Mouse (Mus musculus): ENCODE measurements around the gene Il1rap. TPM values are rescaled to one million over a fixed set of nuclear protein-coding genes. Genes with fewer than 3 reads are reported as not detected.

Gene Il1rap
- total and polyA plus RNA-seq, 2 experiments from 2014 or later: 10.6 to 15.5 TPM

DNA sequence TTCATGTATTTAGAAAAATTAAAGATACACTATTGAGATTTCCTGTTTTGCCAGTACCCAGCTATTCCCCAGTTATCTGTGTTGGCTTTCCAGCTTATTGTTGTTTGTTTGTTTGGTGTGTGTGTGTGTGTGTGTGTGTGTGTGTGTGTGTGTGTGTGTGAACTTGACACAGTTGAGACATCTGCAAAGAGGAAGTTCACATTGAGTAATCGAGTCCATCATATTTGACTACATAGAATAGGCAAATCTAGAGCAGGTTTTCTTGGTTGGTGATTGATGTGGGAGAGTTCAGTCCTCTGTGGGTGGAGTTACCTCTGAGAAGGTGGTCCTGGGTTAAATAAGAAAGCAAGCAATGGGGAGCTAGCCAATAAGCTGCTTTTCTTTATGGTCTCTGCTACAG, 22.7 kb upstream of the Il1rap start:
- DNase-seq (ENCODE audit: low spot score) (no peak), ATAC-seq (no peak)
- Histone ChIP-seq H3K36me3 (ENCODE audit: insufficient read depth, low read length) (no peaks in the 10 kb centered on the region), H3K27me3 (ENCODE audit: insufficient read depth, low read length) (no peaks in the 10 kb centered on the region), H3K9ac (replicated peaks; ENCODE audit: low read length) (no peak overlapping the region), H3K4me3 (ENCODE audit: low read length) (no peak overlapping the region), H3K27ac (no peak overlapping the region), H3K4me2 (ENCODE audit: low read depth, low read length) (no peak overlapping the region), H3K9me3 (ENCODE audit: low read length) (no peaks in the 10 kb centered on the region), H3K4me1 (ENCODE audit: insufficient read depth, low read length) (no peaks in the 10 kb centered on the region)
- no peak for TF ChIP-seq CTCF (IDR thresholded peaks at IDR 0.05; ENCODE audit: low read depth)
- 90% methylated on average over 1 of the region's 1 CpGs for WGBS

DNA sequence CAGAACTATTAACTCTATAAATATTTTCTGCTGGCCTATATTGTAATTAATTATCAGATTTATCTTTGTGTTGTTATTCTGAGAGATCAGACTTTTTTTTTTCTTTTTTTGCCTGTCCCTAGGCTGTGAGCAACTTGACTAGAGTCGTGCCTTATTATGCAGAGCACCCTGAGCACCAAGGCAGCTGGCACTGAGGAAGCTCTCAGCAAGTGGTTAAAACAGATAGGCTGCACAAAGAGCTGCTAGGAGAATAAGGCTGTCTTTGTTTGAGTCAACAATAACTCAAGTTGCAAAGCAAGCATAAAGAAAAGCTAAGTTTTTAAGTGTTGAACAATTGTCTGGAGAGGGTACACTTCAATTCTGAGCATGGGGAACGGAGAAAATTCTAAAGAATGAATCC, 19.8 kb upstream of the Il1rap start:
- Histone ChIP-seq H3K9ac (replicated peaks; ENCODE audit: low read length) (no peak overlapping the region), H3K36me3 (ENCODE audit: insufficient read depth, low read length) (no peaks in the 10 kb centered on the region), H3K27me3 (ENCODE audit: insufficient read depth, low read length) (no peaks in the 10 kb centered on the region), H3K4me2 (ENCODE audit: low read depth, low read length) (no peak overlapping the region), H3K4me1 (ENCODE audit: insufficient read depth, low read length) (no peaks in the 10 kb centered on the region), H3K4me3 (ENCODE audit: low read length) (no peak overlapping the region), H3K27ac (no peak overlapping the region), H3K9me3 (ENCODE audit: low read length) (no peaks in the 10 kb centered on the region)
- DNase-seq (ENCODE audit: low spot score) (no peak), ATAC-seq (no peak)
- TF ChIP-seq CTCF (IDR thresholded peaks at IDR 0.05; ENCODE audit: low read depth): no peak
- 16% methylated on average over 2 of the region's 2 CpGs for WGBS

DNA sequence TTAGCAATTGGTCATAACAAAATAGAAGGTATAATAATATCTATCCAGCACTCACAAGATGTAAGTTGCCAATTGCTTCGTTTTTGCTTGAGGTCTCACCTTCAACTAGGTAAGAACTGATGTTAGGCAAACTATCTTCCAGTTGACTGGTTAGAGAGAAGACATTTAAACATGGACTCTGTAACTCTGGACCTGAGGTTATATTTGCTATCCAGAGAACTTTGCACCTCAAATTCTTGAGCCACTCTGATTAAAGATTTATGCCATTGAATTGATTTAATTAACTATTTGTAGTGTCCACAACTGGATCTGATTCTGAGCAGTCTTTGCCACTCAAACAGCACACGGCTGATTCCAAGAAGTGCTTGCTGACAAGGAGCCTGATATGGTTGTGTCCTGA, 18.7 kb upstream of the Il1rap start:
- ATAC-seq (no peak), DNase-seq (ENCODE audit: low spot score) (no peak)
- H3K4me1 ChIP-seq (ENCODE audit: insufficient read depth, low read length): no peaks in the 10 kb centered on the region
- H3K4me2 ChIP-seq (ENCODE audit: low read depth, low read length): no peak overlapping the region
- no peaks in the 10 kb centered on the region for H3K9me3 ChIP-seq (ENCODE audit: low read length)
- H3K4me3 ChIP-seq (ENCODE audit: low read length): no peak overlapping the region
- no peak overlapping the region for H3K9ac ChIP-seq (replicated peaks; ENCODE audit: low read length)
- H3K36me3 ChIP-seq (ENCODE audit: insufficient read depth, low read length): no peaks in the 10 kb centered on the region
- no peak for TF ChIP-seq CTCF (IDR thresholded peaks at IDR 0.05; ENCODE audit: low read depth)
- WGBS: 82% methylated on average over 2 of the region's 2 CpGs
- no peaks in the 10 kb centered on the region for H3K27me3 ChIP-seq (ENCODE audit: insufficient read depth, low read length)
- H3K27ac ChIP-seq: no peak overlapping the region

DNA sequence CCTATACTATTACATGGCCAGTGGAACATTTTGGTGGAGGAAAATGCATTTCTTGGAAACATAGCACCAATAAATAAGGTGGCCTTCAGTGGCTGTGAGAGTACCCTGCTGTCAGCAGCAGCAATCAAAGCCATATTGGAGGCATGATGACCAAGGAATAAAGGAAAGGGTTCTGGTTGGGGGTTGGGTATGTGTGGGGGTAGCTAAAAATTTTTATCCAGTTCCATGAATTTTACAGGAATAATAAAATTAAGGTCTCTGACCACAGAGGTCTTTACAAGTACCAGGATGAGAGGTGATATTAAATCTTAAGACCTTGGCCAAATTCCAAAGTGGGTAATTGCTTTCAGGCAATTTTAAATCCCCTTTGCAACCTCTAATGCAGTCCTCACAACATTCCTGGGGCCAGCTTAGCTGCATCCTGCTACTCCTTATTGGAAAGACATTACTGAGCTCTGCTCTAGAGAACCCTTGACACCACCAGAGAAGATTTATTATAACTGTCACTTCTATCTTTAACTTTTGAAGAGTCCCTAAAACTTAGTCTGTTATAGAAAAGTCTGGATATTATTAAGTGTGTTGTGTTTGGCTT, 12.0 kb upstream of the Il1rap start:
- no peak overlapping the region for H3K27ac ChIP-seq

DNA sequence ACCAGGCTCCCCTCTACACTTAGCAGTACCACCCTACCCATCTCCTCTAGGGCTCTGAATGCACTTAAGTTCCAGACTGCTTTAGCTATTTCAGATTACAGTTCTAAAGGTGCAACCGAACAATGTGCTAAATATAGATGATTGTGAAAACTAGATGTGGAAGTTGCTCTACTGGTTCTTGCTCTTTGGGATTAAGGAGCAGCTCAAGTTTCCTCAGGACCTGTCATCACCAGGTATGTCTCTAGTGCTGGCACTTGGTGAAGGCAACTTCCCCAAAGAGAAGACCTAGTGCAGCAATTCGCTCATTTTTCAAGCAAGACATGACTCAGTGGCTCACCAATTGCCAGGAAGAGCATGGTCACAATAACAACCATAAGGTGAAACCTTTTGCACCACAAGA, 9.7 kb upstream of the Il1rap start:
- Histone ChIP-seq H3K4me2 (ENCODE audit: low read depth, low read length) (no peak overlapping the region), H3K27me3 (ENCODE audit: insufficient read depth, low read length) (no peaks in the 10 kb centered on the region), H3K4me3 (ENCODE audit: low read length) (no peak overlapping the region), H3K27ac (no peak overlapping the region), H3K9me3 (ENCODE audit: low read length) (no peaks in the 10 kb centered on the region), H3K36me3 (ENCODE audit: insufficient read depth, low read length) (no peaks in the 10 kb centered on the region), H3K9ac (replicated peaks; ENCODE audit: low read length) (no peak overlapping the region), H3K4me1 (ENCODE audit: insufficient read depth, low read length) (no peaks in the 10 kb centered on the region)
- no peak for ATAC-seq
- TF ChIP-seq CTCF (IDR thresholded peaks at IDR 0.05; ENCODE audit: low read depth): no peak
- WGBS: 89% methylated on average over 2 of the region's 2 CpGs
- DNase-seq (ENCODE audit: low spot score): no peak

More for the DNA sequence above, 12.0 kb upstream of the Il1rap start:
- no peak for DNase-seq (ENCODE audit: low spot score)
- H3K27me3 ChIP-seq (ENCODE audit: insufficient read depth, low read length): no peaks in the 10 kb centered on the region
- H3K4me1 ChIP-seq (ENCODE audit: insufficient read depth, low read length): no peaks in the 10 kb centered on the region
- H3K9ac ChIP-seq (replicated peaks; ENCODE audit: low read length): no peak overlapping the region
- H3K4me2 ChIP-seq (ENCODE audit: low read depth, low read length): no peak overlapping the region
- H3K9me3 ChIP-seq (ENCODE audit: low read length): no peaks in the 10 kb centered on the region
- no peak for TF ChIP-seq CTCF (IDR thresholded peaks at IDR 0.05; ENCODE audit: low read depth)
- no peak for ATAC-seq
- H3K4me3 ChIP-seq (ENCODE audit: low read length): no peak overlapping the region
- no peaks in the 10 kb centered on the region for H3K36me3 ChIP-seq (ENCODE audit: insufficient read depth, low read length)

DNA sequence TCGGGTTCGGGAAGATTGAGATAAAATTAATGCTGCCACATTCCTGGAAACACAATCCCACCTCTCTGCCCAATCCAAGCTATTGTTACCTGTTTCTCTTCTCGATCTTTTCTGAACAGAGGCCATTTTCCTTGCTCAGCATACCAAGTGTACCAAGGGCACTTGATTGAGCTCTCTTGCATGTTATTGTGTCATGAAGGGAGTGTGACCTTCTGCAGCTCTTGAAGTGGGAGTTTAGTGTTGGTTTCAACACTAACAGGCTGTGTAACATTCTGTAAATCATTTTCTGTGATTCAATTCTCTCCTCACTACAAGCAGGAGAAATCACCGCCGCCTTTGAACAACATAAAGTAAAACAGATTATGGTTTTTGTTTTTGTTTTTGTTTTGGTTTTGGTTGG, 7.3 kb upstream of the Il1rap start:
- ATAC-seq: no peak
- Histone ChIP-seq H3K27ac (no peak overlapping the region), H3K9me3 (ENCODE audit: low read length) (no peaks in the 10 kb centered on the region), H3K27me3 (ENCODE audit: insufficient read depth, low read length) (no peaks in the 10 kb centered on the region), H3K4me3 (ENCODE audit: low read length) (no peak overlapping the region), H3K36me3 (ENCODE audit: insufficient read depth, low read length) (no peaks in the 10 kb centered on the region), H3K4me2 (ENCODE audit: low read depth, low read length) (no peak overlapping the region), H3K4me1 (ENCODE audit: insufficient read depth, low read length) (no peaks in the 10 kb centered on the region), H3K9ac (replicated peaks; ENCODE audit: low read length) (no peak overlapping the region)
- DNase-seq (ENCODE audit: low spot score): no peak
- TF ChIP-seq CTCF (IDR thresholded peaks at IDR 0.05; ENCODE audit: low read depth): no peak
- WGBS: 95% methylated on average over 5 of the region's 5 CpGs

DNA sequence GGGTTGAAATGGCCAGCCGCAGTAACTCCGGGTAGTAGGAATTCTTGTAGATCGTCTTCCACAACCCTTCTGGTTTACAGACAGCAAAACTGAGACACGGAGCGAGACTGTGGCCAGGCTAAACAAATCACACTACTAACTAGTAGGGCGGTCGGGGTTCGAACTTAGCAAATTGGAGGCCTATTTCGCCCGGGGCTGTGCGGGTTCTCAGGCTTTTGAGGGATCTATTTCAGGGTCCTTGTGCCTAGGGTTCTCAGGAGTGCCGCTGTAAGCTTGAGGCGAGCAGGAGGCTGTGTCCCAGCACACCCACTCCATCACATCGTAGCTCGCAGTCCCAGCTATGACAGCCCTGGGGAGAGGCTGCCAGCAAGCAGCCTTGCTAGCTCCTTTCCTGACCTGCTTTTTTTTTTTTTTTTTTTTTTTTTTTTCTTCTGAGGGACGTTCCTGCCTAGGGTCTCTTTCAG, 441 bp downstream of the Il1rap start:
- Histone ChIP-seq H3K9ac (replicated peaks; ENCODE audit: low read length) (peak overlapping the region; percentile 57), H3K4me2 (ENCODE audit: low read depth, low read length) (peak overlapping the region; percentile 77), H3K36me3 (ENCODE audit: insufficient read depth, low read length) (no peaks in the 10 kb centered on the region), H3K27me3 (ENCODE audit: insufficient read depth, low read length) (no peaks in the 10 kb centered on the region), H3K9me3 (ENCODE audit: low read length) (no peaks in the 10 kb centered on the region), H3K4me3 (ENCODE audit: low read length) (peak overlapping the region; percentile 71), H3K27ac (peak overlapping the region; percentile 17; the same call in 1 of the 2 replicates), H3K4me1 (ENCODE audit: insufficient read depth, low read length) (no peaks in the 10 kb centered on the region)
- DNase-seq (ENCODE audit: low spot score) (peak; percentile 44), ATAC-seq (peak; percentile 44)
- TF ChIP-seq CTCF (IDR thresholded peaks at IDR 0.05; ENCODE audit: low read depth): no peak
- 2% methylated on average over 16 of the region's 16 CpGs for WGBS

All from hindbrain, postnatal 0 days (tissue).